Mouse (Mus musculus): ENCODE measurements around the gene Caskin1. TPM values are rescaled to one million over a fixed set of nuclear protein-coding genes. Genes with fewer than 3 reads are reported as not detected.
A peak's percentile ranks its signal among the peaks of the same experiment; 100 is the strongest.

Caskin1 gene
- total RNA-seq, 2 experiments from 2014 or later, result 110 to 140 TPM

DNA sequence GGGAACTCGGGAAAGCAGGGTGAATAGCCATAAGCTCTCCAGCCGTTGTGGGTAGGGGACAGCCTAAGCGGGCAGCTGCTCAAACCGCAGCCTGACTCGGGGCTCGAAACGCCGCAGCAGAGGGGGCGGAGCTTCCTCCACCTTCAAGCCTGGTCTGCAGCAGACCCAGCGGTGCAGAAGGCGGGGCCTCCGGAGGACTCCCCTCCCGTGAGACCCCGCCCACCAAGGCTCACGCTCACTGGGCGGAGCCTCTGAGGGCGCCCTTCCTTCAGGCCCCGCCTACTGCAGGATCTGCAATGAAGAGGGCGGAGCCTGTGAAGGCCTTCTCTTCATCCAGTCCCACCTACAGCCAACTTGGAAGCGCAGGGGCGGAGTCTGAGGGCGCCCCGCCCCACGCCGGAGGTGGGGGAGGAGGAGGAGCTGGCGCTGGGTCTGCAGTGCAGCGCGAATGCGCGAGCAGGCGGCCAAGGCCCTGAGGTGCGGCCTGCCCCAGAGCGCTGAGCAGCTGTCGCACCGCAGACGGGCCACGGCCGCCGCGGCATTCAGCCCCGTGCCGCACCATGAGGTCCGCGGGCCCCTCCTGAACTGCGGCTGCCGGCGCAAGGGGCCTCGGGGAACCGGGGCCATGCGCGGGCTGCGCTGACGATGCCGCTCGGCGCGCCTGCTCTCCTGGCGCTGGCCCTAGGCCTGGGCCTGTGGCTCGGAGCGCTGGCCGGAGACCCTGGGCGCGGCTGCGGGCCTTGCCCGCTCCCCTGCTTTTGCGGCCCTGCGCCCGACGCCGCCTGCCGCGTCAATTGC lies 61.4 kb downstream of the Caskin1 start, which contains the start of gene Pkd1:
Gene Pkd1, plus strand, starts transcription at position 217 of the 798 bp plus-strand sequence.
- intact Hi-C loops (cut with DNase I), result loop anchor here (2.0 to 5.0 kb wide), 3 partner anchors 15 to 117 kb away; partner anchors contain the start of genes Nthl1, Rab26, Tsc2 and Zfp598
- peak; percentile 97 to 99 for DNase-seq (ENCODE audit: low spot score in 2 of 2)

DNA sequence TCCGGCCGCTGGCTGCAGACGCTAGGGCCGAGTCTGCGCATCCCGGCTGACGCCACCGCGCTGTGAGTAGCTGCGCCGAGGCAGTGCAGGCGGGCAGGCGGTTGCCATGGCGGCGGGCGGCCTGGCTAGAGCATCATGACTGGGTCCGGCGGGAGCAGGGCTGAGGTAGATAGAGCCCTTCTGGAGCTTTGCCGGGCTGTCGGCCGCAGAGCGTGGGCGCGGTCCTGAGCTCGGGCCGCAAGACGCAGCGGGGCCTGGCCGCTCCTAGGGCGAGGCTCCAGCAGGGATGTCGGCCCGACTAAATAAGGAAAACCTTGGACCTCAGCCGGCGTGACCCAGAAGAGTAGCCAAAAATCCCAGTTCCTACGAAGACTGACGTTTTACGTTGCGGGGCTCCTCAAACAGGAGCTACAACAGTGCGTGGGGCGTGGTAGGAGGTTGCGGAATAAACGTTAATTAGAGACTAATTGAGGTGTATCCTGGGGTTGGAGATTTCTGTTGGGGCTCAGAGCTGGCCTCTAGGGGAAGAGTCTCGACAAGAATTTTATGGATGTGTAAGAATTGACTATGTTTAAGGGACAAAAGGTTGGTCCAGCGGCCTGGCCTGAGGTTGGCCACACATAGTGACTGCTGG lies 62.1 kb downstream of the Caskin1 start:
- DNase-seq (ENCODE audit: low spot score in 2 of 2), result peak; percentile 81 to 84

GRCm38 (mm10) chr17:24551050-24551444 lies 62.6 kb downstream of the Caskin1 start:
- intact Hi-C loops (cut with DNase I), result loop anchor here (2.0 kb wide), 1 partner anchor 16 kb away; the partner anchor contains the start of gene Rab26
- DNase-seq (ENCODE audit: low spot score in 2 of 2), result peak in 1 of 2 experiments; percentile 2

More for the DNA sequence above, 62.1 kb downstream of the Caskin1 start:
- intact Hi-C loops (cut with DNase I), result loop anchor here (2.0 kb wide), 1 partner anchor 16 kb away; the partner anchor contains the start of gene Rab26

DNA sequence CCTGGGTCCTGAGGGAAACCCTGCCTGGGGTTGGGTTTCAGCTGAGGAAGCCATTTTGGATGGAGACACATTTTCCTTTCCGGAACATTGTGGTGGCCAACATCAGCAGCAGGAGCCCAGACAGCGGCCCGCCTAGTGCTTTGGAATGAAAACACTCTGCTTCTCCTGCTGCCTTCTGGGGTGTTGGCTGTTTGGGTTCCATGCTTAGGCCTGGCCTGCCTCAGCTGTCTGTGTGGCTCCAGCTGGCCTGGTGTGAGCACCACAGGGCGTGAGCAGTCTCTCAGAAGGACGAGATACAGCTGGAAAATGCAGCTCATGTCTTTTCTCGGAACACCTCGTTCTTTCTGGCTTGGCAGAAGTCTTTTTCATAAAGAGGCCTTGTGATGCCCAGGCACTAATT lies 68.7 kb downstream of the Caskin1 start:
- DNase-seq (ENCODE audit: low spot score in 2 of 2), result no peak
- intact Hi-C loops (cut with DNase I), result no loop called here

Other genes starting within 250 kb of the Caskin1 start
- gene Ccnf, start 237.1 kb upstream of the Caskin1 start, total RNA-seq (2021), result 1 to 10 TPM; 4.9 to 5.4 TPM
- 1 to 10 TPM in 1 of 2 experiments, under 1 TPM in 1; 0.72 to 1.1 TPM for gene Abca17, start 137.5 kb upstream of the Caskin1 start, total RNA-seq (2021)
- 10 to 100 TPM; 79.2 to 79.9 TPM for gene Abca3, start 136.7 kb upstream of the Caskin1 start, total RNA-seq (2021)
- 100 to 1,000 TPM; 125 to 132 TPM for gene Rnps1, start 74.0 kb upstream of the Caskin1 start, total RNA-seq (2021)
- 10 to 100 TPM; 26.7 to 30.3 TPM for gene Eci1, start 62.0 kb upstream of the Caskin1 start, total RNA-seq (2021)
- gene Dnase1l2, start 45.5 kb upstream of the Caskin1 start, total RNA-seq (2021), result 1 to 10 TPM; 3.2 to 7.2 TPM
- gene E4f1, start 18.3 kb upstream of the Caskin1 start, total RNA-seq (2021), result 10 to 100 TPM; 26.2 to 40.9 TPM
- gene Pgp, start 18.2 kb upstream of the Caskin1 start, total RNA-seq (2021), result 10 to 100 TPM; 60.4 to 75.1 TPM
- 1 to 10 TPM in 1 of 2 experiments, under 1 TPM in 1; 0.86 to 1.1 TPM for gene Bricd5, start 14.7 kb upstream of the Caskin1 start, total RNA-seq (2021)
- gene Mlst8, start 9.5 kb upstream of the Caskin1 start, total RNA-seq (2021), result 10 to 100 TPM; 35.1 to 35.8 TPM
- 10 to 100 TPM; 69.6 to 95.6 TPM for gene Traf7, start 39.3 kb downstream of the Caskin1 start, total RNA-seq (2021)
- 10 to 100 TPM; 51.0 to 51.3 TPM for gene Rab26, start 45.6 kb downstream of the Caskin1 start, total RNA-seq (2021)
- gene Pkd1, start 61.2 kb downstream of the Caskin1 start, total RNA-seq (2021), result 10 to 100 TPM; 62.7 to 85.4 TPM
- 100 to 1,000 TPM; 116 to 157 TPM for gene Tsc2, start 144.0 kb downstream of the Caskin1 start, total RNA-seq (2021)
- gene Nthl1, start 144.1 kb downstream of the Caskin1 start, total RNA-seq (2021), result 1 to 10 TPM; 4.2 to 6.6 TPM
- 10 to 100 TPM; 51.0 to 51.2 TPM for gene Slc9a3r2, start 161.7 kb downstream of the Caskin1 start, total RNA-seq (2021)
- gene Npw, start 169.9 kb downstream of the Caskin1 start, total RNA-seq (2021), result 1 to 10 TPM; 1.1 to 1.3 TPM
- 10 to 100 TPM; 30.5 to 45.1 TPM for gene Zfp598, start 181.1 kb downstream of the Caskin1 start, total RNA-seq (2021)
- 100 to 1,000 TPM; 179 to 200 TPM for gene Syngr3, start 201.4 kb downstream of the Caskin1 start, total RNA-seq (2021)
- gene Gfer, start 207.6 kb downstream of the Caskin1 start, total RNA-seq (2021), result 10 to 100 TPM; 18.2 TPM
- gene Noxo1, start 207.6 kb downstream of the Caskin1 start, total RNA-seq (2021), result 1 to 10 TPM; 2.1 to 2.9 TPM
- gene Tbl3, start 219.1 kb downstream of the Caskin1 start, total RNA-seq (2021), result 10 to 100 TPM; 26.9 to 29.6 TPM
- gene Rnf151, start 229.5 kb downstream of the Caskin1 start, total RNA-seq (2021), result not detected
- 100 to 1,000 TPM; 291 to 312 TPM for gene Rps2, start 229.5 kb downstream of the Caskin1 start, total RNA-seq (2021)
- gene Ndufb10, start 235.9 kb downstream of the Caskin1 start, total RNA-seq (2021), result 100 to 1,000 TPM; 193 to 210 TPM
- under 1 TPM; 0.39 to 0.57 TPM for gene Rpl3l, start 239.2 kb downstream of the Caskin1 start, total RNA-seq (2021)
- 10 to 100 TPM; 36.4 to 46.7 TPM for gene Msrb1, start 248.0 kb downstream of the Caskin1 start, total RNA-seq (2021)